Mouse (Mus musculus): ENCODE measurements around the gene Usf2. TPM values are rescaled to one million over a fixed set of nuclear protein-coding genes. Genes with fewer than 3 reads are reported as not detected.

Gene Usf2
- polyA plus RNA-seq, 1 experiment from 2014 or later, result 13.3 TPM

DNA sequence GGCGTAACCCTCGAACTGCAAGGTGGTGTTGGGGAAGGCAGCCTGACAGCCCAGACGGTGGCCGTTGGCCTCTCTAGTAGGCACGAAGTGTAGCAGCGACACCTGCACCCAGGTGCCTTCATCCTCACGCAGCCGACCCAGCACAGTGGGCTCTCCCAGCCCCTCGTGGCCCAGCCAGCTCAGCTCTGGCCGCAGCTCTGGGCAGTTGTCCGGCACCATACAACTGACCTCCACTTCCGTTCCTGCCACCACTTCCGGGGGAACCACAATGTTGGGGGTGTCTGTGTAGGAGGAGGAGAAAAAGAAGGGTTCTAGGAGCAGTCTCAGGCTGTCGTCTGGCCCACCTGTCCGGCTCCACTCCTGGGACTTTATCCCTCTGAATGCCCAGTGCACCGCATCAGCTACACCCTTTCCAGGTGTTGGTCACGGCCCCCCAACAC, 47.6 kb downstream of the Usf2 start:
- no peak overlapping the region; the same call in 1 of the 2 replicates for H3K9ac ChIP-seq (ENCODE audit: low read depth, low read length)
- H3K27ac ChIP-seq (ENCODE audit: low read depth, low read length), result no peak overlapping the region
- peak overlapping the region; percentile 56 for H3K4me2 ChIP-seq (replicated peaks; ENCODE audit: low read depth)
- no peaks in the 10 kb centered on the region for H3K36me3 ChIP-seq (ENCODE audit: control insufficient read depth, insufficient read depth)
- no peaks in the 10 kb centered on the region for H3K9me3 ChIP-seq (ENCODE audit: control insufficient read depth)
- 24% methylated on average over 17 of the region's 17 CpGs for WGBS
- no peak for TF ChIP-seq CTCF (IDR thresholded peaks at IDR 0.05; ENCODE audit: low read depth)
- peak overlapping the region; percentile 11 for H3K4me3 ChIP-seq (ENCODE audit: low read depth, low read length)
- H3K27me3 ChIP-seq (replicated peaks; ENCODE audit: control insufficient read depth, insufficient read depth, low read length), result no peaks in the 10 kb centered on the region
- no peak for ATAC-seq
- 0 out of 2 replicates have a peak, but pooled peaks cover 2% of the 10 kb centered on the region for H3K4me1 ChIP-seq (replicated peaks; ENCODE audit: control insufficient read depth, insufficient read depth, low read length)

DNA sequence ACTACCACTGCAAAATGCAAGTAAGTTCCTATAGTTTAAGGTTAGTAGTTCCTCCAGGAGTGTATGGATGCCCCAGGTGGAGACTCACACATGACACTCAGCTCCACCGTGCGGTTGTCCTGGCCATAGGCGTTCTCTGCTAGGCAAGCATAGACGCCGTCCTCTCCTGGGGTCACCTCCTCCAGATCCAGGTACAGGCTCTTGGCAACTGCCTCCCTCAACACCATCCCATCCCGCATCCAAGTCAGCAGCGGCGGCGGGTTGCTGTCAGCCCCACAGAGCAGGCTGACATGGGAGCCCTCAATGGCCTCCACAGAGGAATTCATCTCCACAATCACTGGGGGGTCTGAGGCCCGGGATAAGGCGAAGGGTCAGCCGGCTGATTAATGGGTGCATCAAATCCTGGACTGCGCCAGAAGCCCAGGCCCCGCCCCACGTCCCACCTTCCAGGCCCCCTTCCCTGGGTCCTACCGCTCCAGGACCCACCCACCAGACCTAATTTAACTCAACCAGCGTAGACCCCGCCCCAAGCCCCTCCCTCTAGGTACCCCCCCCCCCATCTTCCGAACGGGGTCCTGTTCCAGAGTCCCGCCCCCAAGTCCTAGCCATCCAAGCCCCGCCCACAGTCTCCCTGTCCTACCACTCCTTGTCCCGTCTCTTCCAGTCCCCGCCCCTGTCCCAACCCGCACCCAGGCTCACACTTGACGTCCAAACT, 48.2 kb downstream of the Usf2 start:
- Histone ChIP-seq H3K4me2 (replicated peaks; ENCODE audit: low read depth) (peak overlapping the region; percentile 56), H3K4me3 (ENCODE audit: low read depth, low read length) (peak overlapping the region; percentile 11), H3K36me3 (ENCODE audit: control insufficient read depth, insufficient read depth) (no peaks in the 10 kb centered on the region), H3K9me3 (ENCODE audit: control insufficient read depth) (no peaks in the 10 kb centered on the region), H3K4me1 (replicated peaks; ENCODE audit: control insufficient read depth, insufficient read depth, low read length) (0 out of 2 replicates have a peak, but pooled peaks cover 2% of the 10 kb centered on the region), H3K27ac (ENCODE audit: low read depth, low read length) (no peak overlapping the region), H3K27me3 (replicated peaks; ENCODE audit: control insufficient read depth, insufficient read depth, low read length) (no peaks in the 10 kb centered on the region), H3K9ac (ENCODE audit: low read depth, low read length) (no peak overlapping the region; the same call in 1 of the 2 replicates)
- TF ChIP-seq CTCF (IDR thresholded peaks at IDR 0.05; ENCODE audit: low read depth), result 0 out of 2 replicates have a peak, but pooled peaks have one; percentile 12
- WGBS, result 3% methylated on average over 24 of the region's 26 CpGs
- peak; percentile 54 for ATAC-seq

DNA sequence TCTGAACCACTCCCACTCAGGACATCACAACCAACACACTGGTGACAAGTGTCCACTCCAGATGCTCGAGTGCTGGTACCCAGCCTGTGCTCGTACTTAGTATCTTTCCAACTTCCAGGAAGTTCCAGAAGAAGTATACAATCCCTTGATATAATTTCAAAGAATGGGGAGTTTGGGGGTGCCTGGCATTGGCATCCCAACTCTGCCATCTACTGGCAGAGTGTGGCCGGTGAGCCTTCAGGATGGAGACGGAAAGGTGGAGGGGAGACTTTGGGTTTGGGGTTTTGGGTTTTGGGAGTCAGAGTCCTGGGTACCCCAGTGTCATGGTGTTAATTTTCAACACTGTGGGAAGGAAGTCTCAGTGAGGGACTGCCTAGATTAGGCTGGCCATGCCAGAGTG, 52.6 kb downstream of the Usf2 start:
- no peaks in the 10 kb centered on the region for H3K27me3 ChIP-seq (replicated peaks; ENCODE audit: control insufficient read depth, insufficient read depth, low read length)
- H3K4me3 ChIP-seq (ENCODE audit: low read depth, low read length), result no peak overlapping the region
- ATAC-seq, result no peak
- H3K9me3 ChIP-seq (ENCODE audit: control insufficient read depth), result no peaks in the 10 kb centered on the region
- peak; percentile 64 for TF ChIP-seq CTCF (IDR thresholded peaks at IDR 0.05; ENCODE audit: low read depth)
- H3K36me3 ChIP-seq (ENCODE audit: control insufficient read depth, insufficient read depth), result no peaks in the 10 kb centered on the region
- H3K9ac ChIP-seq (ENCODE audit: low read depth, low read length), result no peak overlapping the region
- H3K27ac ChIP-seq (ENCODE audit: low read depth, low read length), result no peak overlapping the region
- 0 out of 2 replicates have a peak, but pooled peaks cover 2% of the 10 kb centered on the region for H3K4me1 ChIP-seq (replicated peaks; ENCODE audit: control insufficient read depth, insufficient read depth, low read length)
- no peak overlapping the region for H3K4me2 ChIP-seq (replicated peaks; ENCODE audit: low read depth)
- WGBS, result 36% methylated on average over 4 of the region's 4 CpGs

Other genes with a start within 250 kb of the Usf2 start
- 0.35 and 0.80 TPM in 2 replicates for gene Atp4a, start 244.6 kb downstream of the Usf2 start, polyA plus RNA-seq (2015; fragmentation: Nextera tagmentation; extraction: Ambion mirVana)
- 158 and 161 TPM in 2 replicates for gene Tmem147, start 227.3 kb downstream of the Usf2 start, polyA plus RNA-seq (2015; fragmentation: Nextera tagmentation; extraction: Ambion mirVana)
- gene Gapdhs, start 213.1 kb downstream of the Usf2 start, polyA plus RNA-seq (2015; fragmentation: Nextera tagmentation; extraction: Ambion mirVana), result not detected in 2 replicates
- gene Sbsn, start 205.3 kb downstream of the Usf2 start, polyA plus RNA-seq (2015; fragmentation: Nextera tagmentation; extraction: Ambion mirVana), result 2.7 and 2.9 TPM in 2 replicates
- 27.8 and 28.2 TPM in 2 replicates for gene Dmkn, start 193.0 kb downstream of the Usf2 start, polyA plus RNA-seq (2015; fragmentation: Nextera tagmentation; extraction: Ambion mirVana)
- gene Krtdap, start 168.9 kb downstream of the Usf2 start, polyA plus RNA-seq (2015; fragmentation: Nextera tagmentation; extraction: Ambion mirVana), result 4.1 and 4.8 TPM in 2 replicates
- 12.5 and 12.6 TPM in 2 replicates for gene Ffar2, start 133.0 kb downstream of the Usf2 start, polyA plus RNA-seq (2015; fragmentation: Nextera tagmentation; extraction: Ambion mirVana)
- 0.21 and 0.47 TPM in 2 replicates for gene Ffar3, start 100.6 kb downstream of the Usf2 start, polyA plus RNA-seq (2015; fragmentation: Nextera tagmentation; extraction: Ambion mirVana)
- 0.13 and 0.21 TPM in 2 replicates for gene Ffar1, start 95.2 kb downstream of the Usf2 start, polyA plus RNA-seq (2015; fragmentation: Nextera tagmentation; extraction: Ambion mirVana)
- gene Cd22, start 76.5 kb downstream of the Usf2 start, polyA plus RNA-seq (2015; fragmentation: Nextera tagmentation; extraction: Ambion mirVana), result 0.27 and 0.51 TPM in 2 replicates
- 0.18 and 0.31 TPM in 2 replicates for gene Mag, start 41.9 kb downstream of the Usf2 start, polyA plus RNA-seq (2015; fragmentation: Nextera tagmentation; extraction: Ambion mirVana)
- gene Hamp2, start 32.1 kb downstream of the Usf2 start, polyA plus RNA-seq (2015; fragmentation: Nextera tagmentation; extraction: Ambion mirVana), result not detected in 2 replicates
- gene Hamp, start 12.8 kb downstream of the Usf2 start, polyA plus RNA-seq (2015; fragmentation: Nextera tagmentation; extraction: Ambion mirVana), result 0.43 TPM in 1 of 2 replicates, not detected in the other
- gene Lsr, start 16.7 kb upstream of the Usf2 start, polyA plus RNA-seq (2015; fragmentation: Nextera tagmentation; extraction: Ambion mirVana), result 110 and 118 TPM in 2 replicates
- 10.4 and 12.0 TPM in 2 replicates for gene Fam187b, start 17.0 kb upstream of the Usf2 start, polyA plus RNA-seq (2015; fragmentation: Nextera tagmentation; extraction: Ambion mirVana)
- 18.2 and 19.3 TPM in 2 replicates for gene Fxyd5, start 85.7 kb upstream of the Usf2 start, polyA plus RNA-seq (2015; fragmentation: Nextera tagmentation; extraction: Ambion mirVana)
- gene Fxyd7, start 94.7 kb upstream of the Usf2 start, polyA plus RNA-seq (2015; fragmentation: Nextera tagmentation; extraction: Ambion mirVana), result 15.2 and 16.2 TPM in 2 replicates
- 78.9 and 83.1 TPM in 2 replicates for gene Fxyd1, start 100.4 kb upstream of the Usf2 start, polyA plus RNA-seq (2015; fragmentation: Nextera tagmentation; extraction: Ambion mirVana)
- 0.70 and 0.78 TPM in 2 replicates for gene Lgi4, start 102.5 kb upstream of the Usf2 start, polyA plus RNA-seq (2015; fragmentation: Nextera tagmentation; extraction: Ambion mirVana)
- 40.4 and 48.0 TPM in 2 replicates for gene Fxyd3, start 119.9 kb upstream of the Usf2 start, polyA plus RNA-seq (2015; fragmentation: Nextera tagmentation; extraction: Ambion mirVana)
- gene Hpn, start 158.5 kb upstream of the Usf2 start, polyA plus RNA-seq (2015; fragmentation: Nextera tagmentation; extraction: Ambion mirVana), result 21.2 and 28.3 TPM in 2 replicates
- gene Scn1b, start 170.2 kb upstream of the Usf2 start, polyA plus RNA-seq (2015; fragmentation: Nextera tagmentation; extraction: Ambion mirVana), result 2.7 and 3.3 TPM in 2 replicates
- gene Gramd1a, start 199.1 kb upstream of the Usf2 start, polyA plus RNA-seq (2015; fragmentation: Nextera tagmentation; extraction: Ambion mirVana), result 10.3 and 12.4 TPM in 2 replicates